Mouse (Mus musculus): Measurements from ENCODE around the gene Pax4. TPM values are rescaled to one million over a fixed set of nuclear protein-coding genes. Genes with fewer than 3 reads are reported as not detected.

Pax4 gene
- total RNA-seq, 2 experiments from 2014 or later = not detected

DNA sequence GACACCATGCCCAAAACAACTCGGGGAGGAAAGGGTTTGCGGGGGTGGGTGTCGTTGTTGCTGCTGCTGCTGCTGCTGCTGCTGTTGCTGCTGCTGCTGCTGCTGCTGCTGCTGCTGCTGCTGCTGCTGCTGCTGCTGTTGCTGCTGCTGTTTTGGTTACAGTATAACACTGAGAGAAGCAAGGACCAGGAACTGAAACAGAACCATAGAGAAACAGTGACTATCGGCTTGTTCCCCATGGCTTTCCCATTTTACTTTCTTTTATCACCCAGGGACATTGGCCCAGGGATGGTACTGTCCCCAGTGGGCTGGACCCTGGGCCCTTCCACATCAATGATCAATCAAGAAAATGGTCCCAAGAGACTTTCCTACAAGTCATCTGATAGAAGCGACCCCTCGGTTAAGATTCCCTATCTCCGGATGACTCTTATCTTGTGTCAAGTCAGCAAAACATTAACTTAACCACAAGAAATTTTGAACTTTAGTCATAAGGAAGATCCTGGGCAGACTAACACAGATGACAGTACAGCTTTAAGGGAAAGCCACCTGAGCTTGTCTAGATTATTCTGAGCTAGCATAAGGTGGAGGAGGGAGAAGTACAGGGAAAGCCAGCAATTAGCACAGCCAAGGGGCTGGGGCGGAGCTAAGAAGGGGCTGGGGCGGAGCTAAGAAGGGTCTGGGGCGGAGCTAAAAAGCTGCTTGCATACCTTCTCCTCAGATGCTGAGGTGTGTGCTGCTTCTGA, 18.2 kb downstream of the Pax4 start:
- no peak overlapping the region for H3K27ac ChIP-seq

DNA sequence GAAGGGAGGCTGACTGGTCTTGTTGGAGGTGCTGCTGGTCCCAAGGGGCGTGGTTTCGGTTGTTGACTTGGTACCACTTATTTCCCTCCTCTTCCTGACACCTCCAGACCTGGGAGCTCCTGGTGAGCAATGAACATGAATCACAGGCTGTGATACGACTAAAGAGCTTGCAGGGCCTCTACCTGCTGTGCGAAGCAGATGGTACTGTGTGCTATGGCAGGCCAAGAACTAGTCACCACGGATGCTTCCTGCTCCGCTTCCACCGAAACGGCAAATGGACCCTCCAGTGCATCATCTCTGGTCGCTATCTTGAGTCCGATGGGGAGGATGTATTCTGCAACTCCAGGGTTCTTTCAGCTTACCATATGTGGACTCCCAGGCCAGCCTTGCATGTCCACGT, 19.3 kb downstream of the Pax4 start:
- no peak for TF ChIP-seq CTCF (IDR thresholded peaks at IDR 0.05)
- DNase-seq (ENCODE audit: extremely low spot score in 1 of 2, low spot score in 2 of 2) = no peak
- H3K4me3 ChIP-seq = no peak overlapping the region
- no peak overlapping the region for H3K27ac ChIP-seq
- intact Hi-C loops (cut with DNase I) = no loop called here

More for the DNA sequence above, 18.2 kb downstream of the Pax4 start:
- no peak overlapping the region for H3K4me3 ChIP-seq
- DNase-seq (ENCODE audit: extremely low spot score in 1 of 2, low spot score in 2 of 2) = no peak
- TF ChIP-seq CTCF (IDR thresholded peaks at IDR 0.05) = no peak
- intact Hi-C loops (cut with DNase I) = no loop called here

DNA sequence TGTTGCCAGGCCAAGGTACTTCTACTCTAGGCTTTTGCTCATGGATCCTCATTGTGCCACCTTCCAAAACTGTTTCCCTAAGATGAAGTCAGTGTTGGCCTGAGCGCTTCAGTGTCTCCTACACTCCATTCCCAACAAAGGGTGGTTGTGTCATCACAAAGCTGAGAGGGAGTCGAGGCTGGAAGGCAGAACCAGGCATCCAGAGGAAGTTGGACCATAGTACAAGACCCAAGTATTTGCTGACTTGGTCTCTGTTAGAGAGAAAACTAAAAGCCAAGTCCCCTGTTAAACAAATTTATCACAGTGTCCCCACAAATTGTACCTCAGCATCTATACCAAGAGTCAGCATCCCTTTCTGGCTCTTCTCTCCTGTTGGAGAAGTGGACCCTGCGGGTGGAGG, 20.9 kb downstream of the Pax4 start, which contains the start of gene Gcc1:
Gene Gcc1 (minus strand): TSS at position 101 of the 400 bp plus-strand sequence.
- no peak for DNase-seq (ENCODE audit: extremely low spot score in 1 of 2, low spot score in 2 of 2)
- Histone ChIP-seq H3K27ac (no peak within 1 kb of the TSS), H3K4me3 (no peak within 1 kb of the TSS)
- intact Hi-C loops (cut with DNase I) = no loop called here
- TF ChIP-seq CTCF (IDR thresholded peaks at IDR 0.05) = no peak

DNA sequence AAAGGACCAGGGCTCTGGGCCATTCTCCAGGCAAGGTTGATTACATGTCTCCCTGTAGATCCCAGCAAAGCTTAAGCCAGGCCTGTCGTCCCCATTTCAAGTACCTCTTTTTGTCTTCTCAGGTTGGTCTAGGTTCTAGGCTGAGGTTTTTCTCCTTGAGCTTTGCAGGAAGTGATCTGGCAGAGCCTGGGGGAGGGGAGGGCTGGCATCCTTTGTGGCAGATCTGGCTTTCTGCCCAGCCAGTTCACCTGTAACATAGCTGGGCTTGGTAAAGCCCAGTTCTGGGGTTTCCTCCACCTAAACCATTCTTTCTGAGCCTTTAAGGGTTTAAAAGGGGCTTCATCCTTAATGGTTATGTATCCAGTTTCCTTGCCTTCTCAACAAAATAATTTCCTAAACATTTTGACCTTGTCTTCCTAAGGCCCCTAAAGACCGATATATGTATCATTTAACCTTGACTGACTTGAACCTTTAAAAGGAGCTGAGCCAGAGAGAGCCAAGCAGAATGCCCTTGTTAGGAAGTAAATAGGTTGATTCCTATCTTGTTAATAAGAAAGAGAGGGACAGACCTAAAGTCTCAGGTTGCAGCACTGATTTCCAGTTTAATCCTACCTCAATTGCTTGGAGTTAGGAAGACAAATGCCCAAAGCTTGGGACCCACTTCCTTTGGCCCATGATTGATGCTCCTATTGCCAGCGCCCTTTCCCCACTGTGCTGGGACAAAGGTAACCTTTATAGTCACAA, 21.9 kb downstream of the Pax4 start, which contains the start of gene Fscn3:
Gene Fscn3 (plus strand): TSS at position 694 of the 744 bp plus-strand sequence.
- intact Hi-C loops (cut with DNase I) = no loop called here
- no peak for TF ChIP-seq CTCF (IDR thresholded peaks at IDR 0.05)
- H3K27ac ChIP-seq = no peak within 1 kb of the TSS
- H3K4me3 ChIP-seq = no peak within 1 kb of the TSS
- no peak for DNase-seq (ENCODE audit: extremely low spot score in 1 of 2, low spot score in 2 of 2)

DNA sequence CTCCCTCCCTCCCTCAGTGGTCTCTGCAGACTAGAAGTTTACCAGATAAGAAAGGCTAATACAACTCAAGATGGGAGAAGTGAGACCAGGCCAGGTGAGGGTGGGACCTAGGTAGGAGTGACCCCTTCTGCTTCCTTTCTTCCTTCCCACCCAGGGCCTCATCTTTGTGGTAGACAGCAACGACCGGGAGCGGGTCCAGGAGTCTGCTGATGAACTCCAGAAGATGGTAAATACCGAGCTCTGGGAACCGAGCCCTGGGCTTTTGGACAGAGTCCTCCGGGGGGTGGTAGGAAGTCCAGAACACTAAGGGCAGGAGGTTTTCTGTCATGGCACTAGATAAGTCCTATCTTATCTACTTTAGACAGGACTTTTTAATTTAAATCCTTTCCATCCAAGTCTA, 24.1 kb downstream of the Pax4 start:
- Histone ChIP-seq H3K27ac (no peak overlapping the region), H3K4me3 (peak overlapping the region; percentile 73)
- intact Hi-C loops (cut with DNase I) = no loop called here
- DNase-seq (ENCODE audit: extremely low spot score in 1 of 2, low spot score in 2 of 2) = no peak
- TF ChIP-seq CTCF (IDR thresholded peaks at IDR 0.05) = no peak

DNA sequence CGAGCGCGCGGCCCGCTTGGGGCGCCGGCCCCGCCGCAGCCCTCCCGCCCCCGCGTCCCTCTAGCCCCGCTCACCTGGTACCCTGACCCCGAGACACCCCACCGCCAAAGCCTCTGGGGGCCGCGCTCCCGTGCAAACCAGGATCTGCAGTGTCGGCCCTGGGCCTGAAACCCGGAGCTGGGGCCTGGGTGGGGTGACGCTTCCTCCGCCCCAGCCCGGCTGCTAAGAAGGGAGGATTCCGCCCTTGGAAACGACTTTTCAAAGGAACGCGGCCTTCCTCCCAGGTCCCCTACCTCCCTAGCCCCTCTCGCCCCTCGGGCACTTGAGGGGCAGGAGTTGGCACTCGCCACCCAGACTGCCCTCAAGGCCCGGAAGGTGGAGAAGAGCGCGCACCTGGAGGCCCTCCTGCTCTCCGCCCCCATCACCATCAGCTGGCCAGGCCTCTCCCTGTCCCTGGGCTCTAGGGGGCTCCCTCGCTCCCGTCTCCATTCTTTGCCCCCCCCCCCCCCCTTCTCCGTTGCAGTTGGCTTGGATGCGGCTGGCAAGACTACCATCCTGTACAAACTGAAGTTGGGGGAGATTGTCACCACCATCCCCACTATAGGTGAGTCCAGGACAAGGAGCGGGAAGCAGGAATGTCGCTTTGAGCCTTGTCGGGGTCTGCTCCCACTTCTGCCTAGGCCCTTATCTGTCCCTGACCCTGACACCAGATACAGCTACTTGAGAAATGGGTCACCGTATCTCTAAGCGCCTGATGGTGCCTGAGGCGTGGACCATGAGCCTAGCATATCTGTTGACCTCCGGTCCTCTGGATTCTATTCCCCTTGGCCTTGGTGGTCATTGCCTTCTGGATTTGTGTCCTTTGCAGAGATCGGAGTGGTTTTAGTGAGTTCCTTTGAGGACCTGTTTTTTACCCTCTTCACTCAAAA, 25.1 kb downstream of the Pax4 start:
- peak overlapping the region; percentile 97 for H3K27ac ChIP-seq
- DNase-seq (ENCODE audit: extremely low spot score in 1 of 2, low spot score in 2 of 2) = peak; percentile 47 to 57
- TF ChIP-seq CTCF (IDR thresholded peaks at IDR 0.05) = peak; percentile 23
- intact Hi-C loops (cut with DNase I) = loop anchor here (1.0 to 5.0 kb wide), 4 partner anchors 55 to 598 kb away; partner anchors contain the start of gene Lrrc4
- H3K4me3 ChIP-seq = peak overlapping the region; percentile 73

DNA sequence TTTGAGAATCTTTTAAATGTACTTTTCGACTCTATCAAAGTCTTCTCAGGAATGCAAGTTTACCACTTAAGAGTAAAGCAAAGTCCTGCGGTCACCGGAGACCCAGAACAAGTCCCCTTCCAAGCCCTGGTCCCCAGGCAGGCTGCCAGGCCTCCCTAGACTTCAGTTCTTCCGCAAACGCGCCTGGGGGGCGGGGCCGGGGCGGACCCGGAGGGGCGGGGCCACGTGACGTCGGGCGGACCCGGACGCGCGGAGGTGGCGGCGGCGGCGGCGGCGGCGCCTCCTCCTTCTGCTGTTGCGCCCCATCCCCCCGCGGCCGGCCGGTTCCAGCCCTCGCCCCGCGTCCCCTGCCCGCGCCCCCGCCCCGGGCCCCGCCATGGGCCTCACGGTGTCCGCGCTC, 25.8 kb downstream of the Pax4 start, which contains the start of gene Arf5:
Gene Arf5 (plus strand): TSS at position 248 of the 400 bp plus-strand sequence.
- Histone ChIP-seq H3K4me3 (peak within 1 kb of the TSS; percentile 73), H3K27ac (peak within 1 kb of the TSS; percentile 97)
- DNase-seq (ENCODE audit: extremely low spot score in 1 of 2, low spot score in 2 of 2) = peak; percentile 95
- intact Hi-C loops (cut with DNase I) = loop anchor here (5.0 kb wide), 3 partner anchors 161 to 599 kb away; partner anchors contain the start of gene Lrrc4
- no peak for TF ChIP-seq CTCF (IDR thresholded peaks at IDR 0.05)

DNA sequence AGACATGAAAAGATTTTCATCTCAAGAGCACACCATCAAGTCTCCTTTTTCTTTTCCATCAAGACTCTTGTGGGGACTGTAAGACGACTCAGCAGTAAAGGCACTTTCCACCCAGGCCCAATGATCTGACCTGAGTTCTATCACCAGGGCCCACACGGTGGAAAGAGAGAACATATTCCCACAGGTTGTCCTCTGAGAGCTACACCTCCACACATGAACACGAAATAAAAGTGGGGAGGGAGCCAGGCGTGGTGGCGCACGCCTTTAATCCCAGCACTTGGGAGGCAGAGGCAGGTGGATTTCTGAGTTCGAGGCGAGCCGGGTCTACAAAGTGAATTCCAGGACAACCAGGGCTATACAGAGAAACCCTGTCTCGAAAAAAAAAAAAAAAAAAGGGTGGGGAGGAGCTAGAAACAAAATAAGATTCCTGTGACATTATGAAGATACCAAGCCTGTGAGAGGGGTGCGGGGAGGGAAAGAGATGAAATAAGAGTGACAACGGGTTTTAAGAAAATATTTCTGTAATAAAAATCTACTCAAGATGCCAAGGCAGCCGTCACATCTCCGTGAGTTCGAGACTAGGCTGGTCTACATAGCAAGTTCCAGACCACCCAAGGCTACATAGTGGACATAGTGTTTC, 26.4 kb downstream of the Pax4 start:
- intact Hi-C loops (cut with DNase I) = loop anchor here (5.0 kb wide), 3 partner anchors 160 to 600 kb away; partner anchors contain the start of gene Lrrc4
- H3K27ac ChIP-seq = peak overlapping the region; percentile 69
- TF ChIP-seq CTCF (IDR thresholded peaks at IDR 0.05) = no peak
- DNase-seq (ENCODE audit: extremely low spot score in 1 of 2, low spot score in 2 of 2) = no peak
- H3K4me3 ChIP-seq = peak overlapping the region; percentile 73

DNA sequence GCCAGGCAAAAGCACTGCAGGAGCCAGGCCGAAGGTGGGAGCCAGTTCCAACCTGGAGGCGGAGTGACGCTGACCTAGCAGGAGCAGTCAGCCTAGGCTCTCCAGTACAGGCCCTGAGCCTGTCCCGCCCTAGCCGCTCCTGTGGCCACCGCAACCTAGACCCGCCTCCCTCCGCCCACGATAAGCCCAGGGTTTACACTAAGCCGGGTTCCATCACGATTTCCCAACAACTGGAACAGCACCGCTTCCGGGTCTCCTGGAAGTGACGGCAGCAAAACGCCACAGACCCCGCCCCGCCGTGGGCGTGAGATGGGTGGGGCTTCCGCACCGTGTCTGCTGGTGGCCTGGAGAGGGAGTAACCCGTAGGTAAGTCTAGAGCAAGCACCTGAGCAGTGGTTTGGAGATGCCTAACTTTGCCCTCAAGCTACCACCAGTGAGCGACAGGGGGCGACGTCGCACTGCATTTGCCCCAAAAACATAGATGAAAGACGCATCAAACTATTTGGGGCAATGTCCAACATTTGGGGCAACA, 27.6 kb downstream of the Pax4 start:
- H3K27ac ChIP-seq = peak overlapping the region; percentile 66
- intact Hi-C loops (cut with DNase I) = loop anchor here (5.0 kb wide), 3 partner anchors 159 to 601 kb away; partner anchors contain the start of gene Lrrc4
- peak; percentile 61 for TF ChIP-seq CTCF (IDR thresholded peaks at IDR 0.05)
- peak overlapping the region; percentile 85 for H3K4me3 ChIP-seq
- DNase-seq (ENCODE audit: extremely low spot score in 1 of 2, low spot score in 2 of 2) = peak; percentile 91 to 95

DNA sequence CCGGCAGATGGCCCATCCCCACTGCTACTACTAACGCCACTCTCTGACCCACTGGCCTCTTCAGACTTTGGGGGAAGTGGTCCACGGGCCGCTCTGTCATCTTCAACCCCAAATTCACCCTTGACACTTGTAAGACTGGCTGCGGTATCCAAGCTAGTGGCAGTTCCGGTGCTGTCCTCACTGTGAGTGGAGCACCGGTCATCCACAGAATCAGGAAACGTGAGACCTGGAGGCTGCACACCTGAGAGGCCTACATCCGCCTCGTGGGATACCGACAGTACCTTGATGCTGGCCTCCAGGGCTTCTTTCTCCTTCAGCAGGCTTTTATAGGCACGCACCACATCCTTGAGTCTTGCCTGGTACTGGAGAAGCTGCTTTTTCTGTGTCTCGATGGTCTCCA, 28.3 kb downstream of the Pax4 start:
- Histone ChIP-seq H3K27ac (no peak overlapping the region; the same call in 1 of the 2 replicates), H3K4me3 (peak overlapping the region; percentile 85)
- DNase-seq (ENCODE audit: extremely low spot score in 1 of 2, low spot score in 2 of 2) = no peak
- no peak for TF ChIP-seq CTCF (IDR thresholded peaks at IDR 0.05)
- intact Hi-C loops (cut with DNase I) = loop anchor here (5.0 kb wide), 3 partner anchors 159 to 601 kb away; partner anchors contain the start of gene Lrrc4
